Mouse (Mus musculus) kidney, adult 2 months (tissue): ENCODE data around the gene Gnpat.

Experiments
- CTCF ChIP-seq: fragments of 200-500 bp; conservative IDR thresholded peaks from 2 replicates; pipeline ENCODE4 v1.5.1; 2011; ENCODE audit warnings: low read depth, mild to moderate bottlenecking, control low read depth, low read length, moderate library complexity, mixed read lengths; ENCODE audit not compliant: insufficient read depth, insufficient read length
- POLR2A ChIP-seq: fragments of 200-500 bp; IDR thresholded peaks from one replicate; pipeline ENCODE4 v1.6.1; 2011; ENCODE audit warnings: low read depth, low read length, control low read depth

DNA sequence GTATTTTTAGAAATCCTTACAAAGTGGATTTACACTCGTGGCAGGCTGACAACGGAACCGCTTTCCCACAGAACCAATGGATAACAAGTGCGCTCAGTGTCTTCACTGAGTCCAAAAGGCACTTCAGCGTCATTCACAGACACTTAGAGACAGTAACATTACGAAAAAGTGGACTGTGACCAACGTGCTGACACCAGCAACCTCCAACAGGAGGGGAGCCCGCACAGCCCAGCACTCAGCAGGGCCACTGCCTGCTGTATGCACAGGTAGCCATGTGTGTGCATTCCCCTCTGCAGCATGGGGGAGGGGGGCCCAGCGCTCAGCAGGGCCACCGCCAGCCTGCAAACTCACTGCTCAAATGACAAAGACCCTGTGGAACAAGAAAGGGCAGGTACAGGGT, 23.5 kb upstream of the Gnpat start:
- TF ChIP-seq POLR2A (no peak), CTCF (no peak)
